Mouse (Mus musculus) left cerebral cortex, postnatal 10 days (tissue): ENCODE data around the gene Ppara. TPM values are rescaled to one million over a fixed set of nuclear protein-coding genes. Genes with fewer than 3 reads are reported as not detected.

Experiments used
- DNase-seq, 2 experiments: peaks; one replicate each; pipeline ENCODE4 v3.0.0; 2021 to 2022; ENCODE audit warnings: low spot score in 2 of 2, mixed read lengths in 1 of 2; ENCODE audit errors: extremely low spot score in 1 of 2
- intact Hi-C: fragments of 180-260 bp; cut with DNase I; formaldehyde crosslinking; loops from one replicate; pipeline ENCODE4 v1.15.1; 2025
- total RNA-seq, 2 experiments: library from RNA; stranded (reverse); gene quantifications; 2 replicates each; pipeline ENCODE4 v1.2.3; 2021

Gene Ppara
- total RNA-seq, 2 experiments from 2014 or later = 2.2 to 2.4 TPM

- DNase-seq = no peak
- intact Hi-C loops = loop anchor here (2.0 to 5.0 kb wide), 2 partner anchors 150 to 326 kb away; no protein-coding TSS in a partner anchor
These were observed 18.2 kb upstream of the Ppara start for GRCm38 (mm10) chr15:85716591-85716990.

- no peak for DNase-seq
- intact Hi-C loops = loop anchor here (2.0 to 5.0 kb wide), 2 partner anchors 150 to 325 kb away; no protein-coding TSS in a partner anchor
These were observed 17.8 kb upstream of the Ppara start for GRCm38 (mm10) chr15:85717008-85717407.

GRCm38 (mm10) chr15:85717800-85718199 lies 17.0 kb upstream of the Ppara start:
- DNase-seq = no peak
- intact Hi-C loops = loop anchor here (2.0 to 5.0 kb wide), 2 partner anchors 149 to 325 kb away; no protein-coding TSS in a partner anchor

GRCm38 (mm10) chr15:85719017-85719416 lies 15.8 kb upstream of the Ppara start:
- intact Hi-C loops = loop anchor here (5.0 kb wide), 1 partner anchor 323 kb away; no protein-coding TSS in a partner anchor
- DNase-seq = no peak

GRCm38 (mm10) chr15:85720366-85720841 lies 14.4 kb upstream of the Ppara start:
- intact Hi-C loops = loop anchor here (10.0 kb wide), 1 partner anchor 414 kb away; no protein-coding TSS in a partner anchor
- peak in 1 of 2 experiments; percentile 50 for DNase-seq

- DNase-seq = peak in 1 of 2 experiments; percentile 87
- intact Hi-C loops = loop anchor here (10.0 kb wide), 1 partner anchor 410 kb away; no protein-coding TSS in a partner anchor
These were observed 10.3 kb upstream of the Ppara start for GRCm38 (mm10) chr15:85724271-85725165.

GRCm38 (mm10) chr15:85728224-85728623 lies 6.6 kb upstream of the Ppara start:
- intact Hi-C loops = loop anchor here (10.0 kb wide), 1 partner anchor 407 kb away; no protein-coding TSS in a partner anchor

GRCm38 (mm10) chr15:85729256-85729655 lies 5.5 kb upstream of the Ppara start:
- no peak for DNase-seq
- intact Hi-C loops = loop anchor here (10.0 kb wide), 1 partner anchor 406 kb away; no protein-coding TSS in a partner anchor

More at GRCm38 (mm10) chr15:85728224-85728623, 6.6 kb upstream of the Ppara start:
- no peak for DNase-seq

- no peak for DNase-seq
- intact Hi-C loops = loop anchor here (5.0 kb wide), 1 partner anchor 57 kb away; no protein-coding TSS in a partner anchor
These were observed 4.8 kb upstream of the Ppara start for GRCm38 (mm10) chr15:85730027-85730426.

GRCm38 (mm10) chr15:85731885-85732603 lies 2.7 kb upstream of the Ppara start:
- DNase-seq = no peak
- intact Hi-C loops = loop anchor here (5.0 kb wide), 1 partner anchor 55 kb away; no protein-coding TSS in a partner anchor

GRCm38 (mm10) chr15:85732604-85732968 lies 2.2 kb upstream of the Ppara start:
- DNase-seq = no peak
- intact Hi-C loops = loop anchor here (5.0 kb wide), 1 partner anchor 55 kb away; no protein-coding TSS in a partner anchor

- intact Hi-C loops = loop anchor here (5.0 kb wide), 1 partner anchor 54 kb away; no protein-coding TSS in a partner anchor
- no peak for DNase-seq
These were observed 1.1 kb upstream of the Ppara start for GRCm38 (mm10) chr15:85733686-85734085.

- intact Hi-C loops = loop anchor here (5.0 kb wide), 1 partner anchor 53 kb away; no protein-coding TSS in a partner anchor
- no peak for DNase-seq
These were observed 635 bp upstream of the Ppara start for GRCm38 (mm10) chr15:85734148-85734547.

GRCm38 (mm10) chr15:85735063-85735835 lies 466 bp downstream of the Ppara start:
- intact Hi-C loops = no loop called here
- peak; percentile 68 to 94 for DNase-seq

- intact Hi-C loops = no loop called here
- no peak for DNase-seq
These were observed 1.0 kb downstream of the Ppara start for GRCm38 (mm10) chr15:85735836-85736190.

GRCm38 (mm10) chr15:85736506-85736905 lies 1.7 kb downstream of the Ppara start:
- DNase-seq = no peak
- intact Hi-C loops = no loop called here

GRCm38 (mm10) chr15:85738416-85738815 lies 3.6 kb downstream of the Ppara start:
- intact Hi-C loops = no loop called here
- no peak for DNase-seq

GRCm38 (mm10) chr15:85738939-85739338 lies 4.2 kb downstream of the Ppara start:
- intact Hi-C loops = no loop called here
- no peak for DNase-seq
